Mouse (Mus musculus): ENCODE measurements around the gene Gstp2. TPM values are rescaled to one million over a fixed set of nuclear protein-coding genes. Genes with fewer than 3 reads are reported as not detected.

The Gstp2 gene
- total RNA-seq, 1 experiment from 2014 or later, result 0.69 TPM

- ATAC-seq (replicated peaks; ENCODE audit: low read depth, poor library complexity, severe bottlenecking), result no peak
These were observed 50.9 kb downstream of the Gstp2 start for GRCm38 (mm10) chr19:3994932-3995331.

GRCm38 (mm10) chr19:3992416-3992815 lies 53.4 kb downstream of the Gstp2 start, which contains the start of gene Tbx10:
Gene Tbx10 (plus strand): TSS chr19:3992752.
- no peak for ATAC-seq (replicated peaks; ENCODE audit: low read depth, poor library complexity, severe bottlenecking)

- no peak for ATAC-seq (replicated peaks; ENCODE audit: low read depth, poor library complexity, severe bottlenecking)
These were observed 53.9 kb downstream of the Gstp2 start for GRCm38 (mm10) chr19:3991966-3992365.

- no peak for ATAC-seq (replicated peaks; ENCODE audit: low read depth, poor library complexity, severe bottlenecking)
These were observed 54.3 kb downstream of the Gstp2 start for GRCm38 (mm10) chr19:3991562-3991961.

GRCm38 (mm10) chr19:3990804-3991203 lies 55.0 kb downstream of the Gstp2 start:
- ATAC-seq (replicated peaks; ENCODE audit: low read depth, poor library complexity, severe bottlenecking), result no peak

Other genes with a start within 250 kb of the Gstp2 start
- gene Chka, start 194.2 kb downstream of the Gstp2 start, total RNA-seq (2017), result 30.9 and 46.5 TPM in 2 replicates
- gene Tcirg1, start 138.9 kb downstream of the Gstp2 start, total RNA-seq (2017), result 37.0 and 49.2 TPM in 2 replicates
- 79.4 and 83.5 TPM in 2 replicates for gene Ndufs8, start 133.2 kb downstream of the Gstp2 start, total RNA-seq (2017)
- gene Aldh3b1, start 116.2 kb downstream of the Gstp2 start, total RNA-seq (2017), result 1.6 and 3.2 TPM in 2 replicates
- gene Unc93b1, start 110.8 kb downstream of the Gstp2 start, total RNA-seq (2017), result 83.0 and 99.7 TPM in 2 replicates
- gene Aldh3b3, start 87.4 kb downstream of the Gstp2 start, total RNA-seq (2017), result 0.41 TPM in 1 of 2 replicates, not detected in the other
- gene Aldh3b2, start 73.7 kb downstream of the Gstp2 start, total RNA-seq (2017), result 0.59 TPM in 1 of 2 replicates, not detected in the other
- 2.1 and 5.4 TPM in 2 replicates for gene Acy3, start 59.5 kb downstream of the Gstp2 start, total RNA-seq (2017)
- not detected in 2 replicates for gene Tbx10, start 53.3 kb downstream of the Gstp2 start, total RNA-seq (2017)
- 7.9 and 22.1 TPM in 2 replicates for gene Nudt8, start 45.4 kb downstream of the Gstp2 start, total RNA-seq (2017)
- 0.10 and 1.4 TPM in 2 replicates for gene Gm49405, start 45.4 kb downstream of the Gstp2 start, total RNA-seq (2017)
- 0.41 and 3.6 TPM in 2 replicates for gene Doc2g, start 42.7 kb downstream of the Gstp2 start, total RNA-seq (2017)
- 199 and 200 TPM in 2 replicates for gene Ndufv1, start 33.2 kb downstream of the Gstp2 start, total RNA-seq (2017)
- gene Gstp1, start 8.0 kb downstream of the Gstp2 start, total RNA-seq (2017), result 82.5 and 95.6 TPM in 2 replicates
- gene Gstp3, start 13.5 kb upstream of the Gstp2 start, total RNA-seq (2017), result 8.7 and 10.7 TPM in 2 replicates
- gene Cabp2, start 35.6 kb upstream of the Gstp2 start, total RNA-seq (2017), result not detected in 2 replicates
- gene Cdk2ap2, start 51.2 kb upstream of the Gstp2 start, total RNA-seq (2017), result 20.3 and 22.3 TPM in 2 replicates
- 8.6 and 9.0 TPM in 2 replicates for gene Pitpnm1, start 54.0 kb upstream of the Gstp2 start, total RNA-seq (2017)
- gene Aip, start 79.8 kb upstream of the Gstp2 start, total RNA-seq (2017), result 20.6 and 55.9 TPM in 2 replicates
- gene Gpr152, start 93.8 kb upstream of the Gstp2 start, total RNA-seq (2017), result not detected in 2 replicates
- gene Cabp4, start 98.0 kb upstream of the Gstp2 start, total RNA-seq (2017), result not detected in 2 replicates
- 90.1 and 104 TPM in 2 replicates for gene Coro1b, start 102.6 kb upstream of the Gstp2 start, total RNA-seq (2017)
- gene Ptprcap, start 107.6 kb upstream of the Gstp2 start, total RNA-seq (2017), result 140 and 184 TPM in 2 replicates
- 15.9 and 16.4 TPM in 2 replicates for gene Rps6kb2, start 117.3 kb upstream of the Gstp2 start, total RNA-seq (2017)
- 3.4 and 3.5 TPM in 2 replicates for gene Carns1, start 129.5 kb upstream of the Gstp2 start, total RNA-seq (2017)
- 25.8 and 34.7 TPM in 2 replicates for gene Tbc1d10c, start 145.3 kb upstream of the Gstp2 start, total RNA-seq (2017)
- 450 and 486 TPM in 2 replicates for gene Ppp1ca, start 146.0 kb upstream of the Gstp2 start, total RNA-seq (2017)
- gene Rad9a, start 155.6 kb upstream of the Gstp2 start, total RNA-seq (2017), result 10.7 and 20.5 TPM in 2 replicates
- 2.0 and 5.0 TPM in 2 replicates for gene Clcf1, start 168.2 kb upstream of the Gstp2 start, total RNA-seq (2017)
- not detected in 2 replicates for gene AC109138.7, start 168.3 kb upstream of the Gstp2 start, total RNA-seq (2017)
- gene Pold4, start 185.9 kb upstream of the Gstp2 start, total RNA-seq (2017), result 64.3 and 74.0 TPM in 2 replicates
- 13.6 and 22.7 TPM in 2 replicates for gene Ssh3, start 223.2 kb upstream of the Gstp2 start, total RNA-seq (2017)
- 0.58 and 3.7 TPM in 2 replicates for gene Ankrd13d, start 237.1 kb upstream of the Gstp2 start, total RNA-seq (2017)

Measured in common myeloid progenitor, adult 5-6 weeks (primary cell).